Mouse (Mus musculus) thymus, adult 2 months (tissue): ENCODE measurements around the gene Cd151.

Experiments used
- CTCF ChIP-seq: fragments of 200-500 bp; IDR thresholded peaks from 2 replicates; pipeline ENCODE4 v1.5.1; 2012; ENCODE audit warnings: mild to moderate bottlenecking, control low read depth, low read length, moderate library complexity, borderline replicate concordance; ENCODE audit not compliant: control insufficient read depth, poor library complexity, insufficient read depth; ENCODE audit errors: extremely low read depth
- POLR2A ChIP-seq: fragments of 200-500 bp; IDR thresholded peaks from 2 replicates; pipeline ENCODE4 v1.6.1; 2012; ENCODE audit warnings: mild to moderate bottlenecking, low read length, control low read depth, moderate library complexity; ENCODE audit not compliant: control insufficient read depth, poor library complexity, insufficient read depth; ENCODE audit errors: extremely low read depth

DNA sequence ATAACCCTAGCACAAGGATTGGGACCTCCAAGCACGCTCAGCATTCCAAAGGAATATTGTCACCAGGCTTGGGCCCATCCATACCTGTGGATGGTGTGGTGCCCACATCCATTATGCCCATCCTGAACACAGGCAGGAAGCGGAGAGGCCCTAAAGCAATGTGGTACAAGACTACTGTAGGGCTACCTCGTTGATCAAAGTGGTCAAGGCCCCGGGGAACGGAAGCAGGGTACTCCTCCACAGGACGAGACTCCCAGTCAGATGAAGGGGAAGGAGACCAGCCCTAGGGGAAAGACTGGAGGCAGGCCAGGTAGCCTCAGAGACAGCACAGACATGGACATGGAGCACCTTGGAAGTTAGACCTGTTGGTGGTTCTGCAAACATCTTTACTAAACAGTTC, 5.6 kb downstream of the Cd151 start:
- no peak for TF ChIP-seq CTCF
- TF ChIP-seq POLR2A: no peak
